Mouse (Mus musculus) cortical plate, adult 2 months (tissue): Measurements from ENCODE around the gene Adk. TPM values are rescaled to one million over a fixed set of nuclear protein-coding genes. Genes with fewer than 3 reads are reported as not detected.

ENCODE experiments used
- H3K27ac ChIP-seq: fragments of 200-500 bp; 2 replicates; pipeline ENCODE4 v1.5.1; 2012; ENCODE audit warnings: low read length, control low read depth, inconsistent platforms; ENCODE audit not compliant: insufficient read depth
- H3K4me1 ChIP-seq: fragments of 200-500 bp; 2 replicates; pipeline ENCODE4 v1.6.1; 2011; ENCODE audit warnings: low read length; ENCODE audit not compliant: control insufficient read depth, insufficient read depth
- H3K4me3 ChIP-seq: fragments of 200-500 bp; 2 replicates; pipeline ENCODE4 v1.5.1; 2011; ENCODE audit warnings: mild to moderate bottlenecking, low read length, control low read depth; ENCODE audit not compliant: insufficient read depth
- CTCF ChIP-seq: fragments of 200-500 bp; IDR thresholded peaks from 2 replicates; pipeline ENCODE4 v1.5.1; 2011; ENCODE audit warnings: mild to moderate bottlenecking, control low read depth, low read length; ENCODE audit not compliant: insufficient read depth; ENCODE audit errors: extremely low read depth
- POLR2A ChIP-seq: fragments of 200-500 bp; IDR thresholded peaks from 2 replicates; pipeline ENCODE4 v1.6.1; 2011; ENCODE audit warnings: mild to moderate bottlenecking, low read length, control low read depth; ENCODE audit not compliant: insufficient read depth; ENCODE audit errors: extremely low read depth
- polyA plus RNA-seq: library from polyadenylated mRNA; depleted of rRNA; stranded (reverse); fragments of >200 nt; gene quantifications from 2 replicates; pipeline ENCODE4 v1.2.3, GENCODE M21; 2012

Gene Adk
- polyA plus RNA-seq, 1 experiment = 65.2 TPM

- Histone ChIP-seq H3K4me1 (peaks cover 5% of the 10 kb centered on the region), H3K4me3 (no peak overlapping the region), H3K27ac (no peak overlapping the region)
- TF ChIP-seq POLR2A (no peak), CTCF (no peak)
These were observed 258.2 kb downstream of the Adk start for GRCm38 (mm10) chr14:21310530-21310929.

GRCm38 (mm10) chr14:21313561-21314342 is 261.4 kb downstream of the Adk start:
- TF ChIP-seq CTCF (no peak), POLR2A (no peak)
- Histone ChIP-seq H3K27ac (no peak overlapping the region), H3K4me1 (peaks cover 5% of the 10 kb centered on the region), H3K4me3 (no peak overlapping the region)

GRCm38 (mm10) chr14:21314466-21314865 is 262.1 kb downstream of the Adk start:
- Histone ChIP-seq H3K4me1 (peaks cover 5% of the 10 kb centered on the region; the same call in 1 of the 2 replicates), H3K27ac (no peak overlapping the region), H3K4me3 (no peak overlapping the region)
- TF ChIP-seq CTCF (no peak), POLR2A (no peak)

- peaks cover 2% of the 10 kb centered on the region; the same call in 1 of the 2 replicates for H3K4me1 ChIP-seq
- no peak overlapping the region for H3K4me3 ChIP-seq
- no peak overlapping the region for H3K27ac ChIP-seq
- TF ChIP-seq CTCF (no peak), POLR2A (no peak)
These were observed 282.5 kb downstream of the Adk start for GRCm38 (mm10) chr14:21334826-21335225.

DNA sequence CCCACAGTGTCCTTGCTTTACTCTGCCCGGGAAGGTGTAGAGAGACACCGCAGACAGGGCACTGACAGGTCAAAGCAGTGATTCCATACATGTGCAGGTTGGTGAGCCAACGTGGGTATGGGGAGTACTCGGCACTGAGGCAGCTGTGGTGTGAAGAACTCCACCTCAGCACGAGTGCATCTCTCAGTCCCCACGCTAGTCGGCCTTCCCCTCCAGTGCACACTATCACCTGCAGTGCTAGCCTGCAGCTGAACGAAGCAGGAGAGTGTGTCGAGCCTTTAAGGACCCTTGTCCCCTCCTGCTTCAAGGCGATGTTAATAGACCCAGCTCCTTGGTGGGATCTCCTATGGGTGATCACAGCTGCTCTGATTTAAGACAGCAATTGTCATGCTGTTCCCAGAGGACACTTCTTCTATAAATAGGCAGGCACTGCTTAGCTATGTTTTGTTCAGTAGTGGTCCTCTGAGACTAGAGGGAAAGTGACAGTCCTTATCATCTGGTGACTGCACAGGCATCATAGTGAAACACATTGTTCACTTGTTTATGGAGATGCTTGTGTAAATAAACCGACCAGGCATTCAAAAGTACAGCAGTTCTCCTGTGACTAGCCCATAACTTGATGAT is 283.4 kb downstream of the Adk start:
- peaks cover 2% of the 10 kb centered on the region; the same call in 1 of the 2 replicates for H3K4me1 ChIP-seq
- H3K4me3 ChIP-seq = no peak overlapping the region
- H3K27ac ChIP-seq = no peak overlapping the region
- TF ChIP-seq POLR2A (no peak), CTCF (no peak)

- Histone ChIP-seq H3K4me3 (no peak overlapping the region), H3K4me1 (peaks cover 2% of the 10 kb centered on the region; the same call in 1 of the 2 replicates), H3K27ac (no peak overlapping the region)
- no peak for TF ChIP-seq POLR2A
- TF ChIP-seq CTCF = no peak
These were observed 285.6 kb downstream of the Adk start for GRCm38 (mm10) chr14:21337948-21338347.

DNA sequence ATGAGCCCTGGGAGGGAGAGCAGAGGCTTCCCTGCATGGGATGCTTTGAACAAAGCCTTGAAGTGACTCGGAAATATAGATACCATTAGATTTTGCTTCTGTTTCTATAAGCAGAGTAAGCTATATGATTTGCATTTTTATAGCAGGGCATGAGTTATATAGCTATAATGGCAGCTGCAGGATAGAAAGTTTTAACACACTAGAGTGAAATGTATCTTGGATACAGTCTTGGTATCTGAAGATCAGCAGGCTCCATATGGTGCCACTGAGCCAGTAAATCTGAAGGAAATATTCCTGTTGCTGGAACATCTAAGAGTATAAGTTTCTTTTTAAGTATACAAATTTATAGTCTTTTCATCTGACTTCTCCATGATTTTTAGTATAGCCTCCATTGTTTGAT is 288.8 kb downstream of the Adk start:
- no peak overlapping the region for H3K4me3 ChIP-seq
- TF ChIP-seq POLR2A = no peak
- no peak for TF ChIP-seq CTCF
- no peak overlapping the region; the same call in 1 of the 2 replicates for H3K27ac ChIP-seq
- H3K4me1 ChIP-seq = peaks cover 5% of the 10 kb centered on the region; the same call in 1 of the 2 replicates

- no peak for TF ChIP-seq POLR2A
- no peak for TF ChIP-seq CTCF
- no peak overlapping the region for H3K27ac ChIP-seq
These were observed 290.6 kb downstream of the Adk start for GRCm38 (mm10) chr14:21342984-21343383.

GRCm38 (mm10) chr14:21344896-21345295 is 292.5 kb downstream of the Adk start:
- no peak overlapping the region for H3K4me3 ChIP-seq
- peaks cover 4% of the 10 kb centered on the region; the same call in 1 of the 2 replicates for H3K4me1 ChIP-seq
- H3K27ac ChIP-seq = no peak overlapping the region
- no peak for TF ChIP-seq CTCF
- no peak for TF ChIP-seq POLR2A

More at GRCm38 (mm10) chr14:21342984-21343383, 290.6 kb downstream of the Adk start:
- Histone ChIP-seq H3K4me1 (peaks cover 4% of the 10 kb centered on the region; the same call in 1 of the 2 replicates), H3K4me3 (no peak overlapping the region)

DNA sequence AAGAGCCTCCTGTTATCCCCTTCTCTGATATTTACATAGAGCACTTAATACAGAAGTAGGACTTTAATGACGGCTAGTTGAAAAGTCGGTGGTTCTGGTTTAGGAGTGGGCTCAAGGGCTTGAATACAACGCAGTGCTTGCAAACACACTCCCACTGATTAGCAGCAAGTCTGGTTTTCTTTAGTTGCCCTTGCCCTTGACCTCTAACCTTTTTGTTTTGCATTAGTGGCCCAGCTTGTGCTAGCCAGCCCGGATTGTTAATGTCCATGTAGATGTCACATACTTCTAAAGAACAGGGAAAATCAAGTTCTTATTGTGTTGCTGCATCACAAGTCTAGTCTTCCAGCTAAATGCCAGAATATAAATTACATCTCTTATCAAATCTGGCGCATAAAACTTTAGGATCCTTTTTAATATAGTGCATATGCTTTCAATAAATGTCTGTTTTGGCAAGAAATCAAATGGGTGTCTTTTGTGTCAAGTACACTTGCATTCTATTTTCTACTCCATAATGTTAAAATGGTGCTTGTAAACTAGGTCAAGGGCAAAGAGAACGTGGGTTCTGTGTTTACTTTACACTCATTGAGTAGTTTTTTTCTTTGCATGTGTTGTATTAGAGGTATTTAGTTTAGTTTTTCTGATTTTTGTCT is 296.4 kb downstream of the Adk start:
- no peak overlapping the region for H3K27ac ChIP-seq
- 0 out of 2 replicates have a peak, but pooled peaks cover 1% of the 10 kb centered on the region for H3K4me1 ChIP-seq
- TF ChIP-seq POLR2A (no peak), CTCF (no peak)
- no peak overlapping the region for H3K4me3 ChIP-seq

DNA sequence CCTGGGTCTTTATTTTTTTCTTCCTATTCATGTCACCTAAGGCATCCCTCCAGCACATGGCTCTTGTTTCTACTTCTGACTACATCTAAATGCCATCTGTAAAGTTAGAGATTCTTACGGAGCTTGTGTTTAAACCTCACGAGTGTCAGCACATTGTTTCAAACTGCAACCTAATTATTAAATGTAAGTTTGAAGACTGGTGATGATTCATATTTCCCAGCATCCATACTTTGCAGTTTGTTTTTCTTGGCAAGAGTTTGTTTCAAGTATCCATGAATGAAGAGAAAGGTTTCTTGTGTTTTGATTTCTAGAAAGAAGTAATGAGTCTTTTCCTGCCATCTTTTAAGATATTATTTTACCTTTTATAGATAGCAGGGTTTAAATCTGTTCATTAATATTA is 299.3 kb downstream of the Adk start:
- Histone ChIP-seq H3K27ac (no peak overlapping the region), H3K4me3 (no peak overlapping the region), H3K4me1 (no peaks in the 10 kb centered on the region)
- no peak for TF ChIP-seq CTCF
- no peak for TF ChIP-seq POLR2A
